Mouse (Mus musculus) testis, adult 2 months (tissue): Measurements from ENCODE around the gene Gm12800. TPM values are rescaled to one million over a fixed set of nuclear protein-coding genes. Genes with fewer than 3 reads are reported as not detected.
"Not testable (repeated sequence)": the region's sequence is repeated elsewhere in the genome, so short reads cannot be mapped to it uniquely, and the experiment has no call there.

Experiments used
- H3K27ac ChIP-seq: fragments of 200-500 bp; 2 replicates; pipeline ENCODE4 v1.5.1; 2012; ENCODE audit warnings: low read depth, low read length; ENCODE audit not compliant: control insufficient read depth, insufficient read depth
- H3K27me3 ChIP-seq: fragments of 200-500 bp; 2 replicates; pipeline ENCODE4 v1.6.1; 2012; ENCODE audit warnings: mild to moderate bottlenecking, low read length, moderate library complexity; ENCODE audit not compliant: control insufficient read depth, insufficient read depth
- H3K36me3 ChIP-seq: fragments of 200-500 bp; 2 replicates; pipeline ENCODE4 v1.6.1; 2012; ENCODE audit warnings: mild to moderate bottlenecking, low read length; ENCODE audit not compliant: control insufficient read depth, insufficient read depth
- H3K4me1 ChIP-seq: fragments of 200-500 bp; 2 replicates; pipeline ENCODE4 v1.6.1; 2012; ENCODE audit warnings: low read length; ENCODE audit not compliant: control insufficient read depth, insufficient read depth
- H3K4me3 ChIP-seq: fragments of 200-500 bp; 2 replicates; pipeline ENCODE4 v1.5.1; 2012; ENCODE audit warnings: low read depth, mild to moderate bottlenecking, low read length, moderate library complexity, mixed read lengths; ENCODE audit not compliant: control insufficient read depth
- CTCF ChIP-seq: fragments of 200-500 bp; IDR thresholded peaks from 2 replicates; pipeline ENCODE4 v1.5.1; 2012; ENCODE audit warnings: low read depth, mild to moderate bottlenecking, inconsistent platforms, low read length, moderate library complexity; ENCODE audit not compliant: control insufficient read depth, insufficient read depth, insufficient replicate concordance
- POLR2A ChIP-seq: fragments of 200-500 bp; IDR thresholded peaks from 2 replicates; pipeline ENCODE4 v1.6.1; 2012; ENCODE audit warnings: low read depth, mild to moderate bottlenecking, inconsistent platforms, low read length, moderate library complexity; ENCODE audit not compliant: control insufficient read depth
- polyA plus RNA-seq: library from polyadenylated mRNA; depleted of rRNA; stranded (reverse); fragments of >200 nt; gene quantifications from 2 replicates; pipeline ENCODE4 v1.2.3, GENCODE M21; 2012; rRNA removed

The Gm12800 gene
- not detected in 2 replicates for polyA plus RNA-seq

GRCm38 (mm10) chr4:101908821-101909220, at the start of gene Gm12800:
Gene Gm12800 (plus strand): TSS chr4:101909121.
- H3K36me3 ChIP-seq, H3K27me3 ChIP-seq, H3K27ac ChIP-seq, H3K4me1 ChIP-seq, H3K4me3 ChIP-seq: not testable (repeated sequence)

- Histone ChIP-seq H3K27ac (no peak overlapping the region), H3K4me3 (no peak overlapping the region), H3K36me3 (no peaks in the 10 kb centered on the region), H3K4me1 (no peaks in the 10 kb centered on the region), H3K27me3 (no peaks in the 10 kb centered on the region)
- no peak for TF ChIP-seq POLR2A
- TF ChIP-seq CTCF = peak; percentile 19; the same call in 1 of the 2 replicates
Measured at GRCm38 (mm10) chr4:101860873-101861272, 48.0 kb upstream of the Gm12800 start.

- H3K4me1 ChIP-seq = no peaks in the 10 kb centered on the region
- no peaks in the 10 kb centered on the region for H3K36me3 ChIP-seq
- H3K27me3 ChIP-seq = no peaks in the 10 kb centered on the region
- TF ChIP-seq CTCF = no peak
- no peak overlapping the region for H3K4me3 ChIP-seq
- no peak overlapping the region for H3K27ac ChIP-seq
Measured at GRCm38 (mm10) chr4:101862289-101862688, 46.6 kb upstream of the Gm12800 start.

- not testable (repeated sequence) for H3K27me3 ChIP-seq, H3K36me3 ChIP-seq, H3K4me1 ChIP-seq, H3K4me3 ChIP-seq, H3K27ac ChIP-seq
Measured at GRCm38 (mm10) chr4:101872031-101872430, 36.9 kb upstream of the Gm12800 start.

GRCm38 (mm10) chr4:101875687-101876086, 33.2 kb upstream of the Gm12800 start:
- not testable (repeated sequence) for H3K27me3 ChIP-seq, H3K36me3 ChIP-seq

GRCm38 (mm10) chr4:101883641-101884040, 25.3 kb upstream of the Gm12800 start:
- Histone ChIP-seq H3K4me1 (no peaks in the 10 kb centered on the region), H3K27ac (no peak overlapping the region), H3K36me3 (no peaks in the 10 kb centered on the region), H3K4me3 (no peak overlapping the region), H3K27me3 (no peaks in the 10 kb centered on the region)
- TF ChIP-seq POLR2A (no peak), CTCF (no peak)

More at GRCm38 (mm10) chr4:101875687-101876086, 33.2 kb upstream of the Gm12800 start:
- not testable (repeated sequence) for H3K4me3 ChIP-seq, H3K4me1 ChIP-seq, H3K27ac ChIP-seq

- Histone ChIP-seq H3K27ac (no peak overlapping the region), H3K4me1 (no peaks in the 10 kb centered on the region), H3K4me3 (no peak overlapping the region), H3K36me3 (no peaks in the 10 kb centered on the region), H3K27me3 (no peaks in the 10 kb centered on the region)
- TF ChIP-seq CTCF (no peak), POLR2A (no peak)
Measured at GRCm38 (mm10) chr4:101889377-101889776, 19.5 kb upstream of the Gm12800 start.

- Histone ChIP-seq H3K4me1 (no peaks in the 10 kb centered on the region), H3K4me3 (no peak within 1 kb of the TSS), H3K36me3 (no peaks in the 10 kb centered on the region), H3K27me3 (no peaks in the 10 kb centered on the region), H3K27ac (no peak within 1 kb of the TSS)
- TF ChIP-seq CTCF (no peak), POLR2A (no peak)
Measured at GRCm38 (mm10) chr4:101893656-101894420, 15.1 kb upstream of the Gm12800 start, which contains the start of gene C130073F10Rik. Gene C130073F10Rik (minus strand): TSS chr4:101893789.

- H3K4me1 ChIP-seq, H3K36me3 ChIP-seq, H3K27me3 ChIP-seq, H3K4me3 ChIP-seq, H3K27ac ChIP-seq: not testable (repeated sequence)
Measured at GRCm38 (mm10) chr4:101940107-101940506, 31.2 kb downstream of the Gm12800 start, which contains the start of gene Gm12794. Gene Gm12794 (plus strand): TSS chr4:101940407.
